20 mouse cellular contexts compared by ENCODE assay signal in the genomic region with DNA sequence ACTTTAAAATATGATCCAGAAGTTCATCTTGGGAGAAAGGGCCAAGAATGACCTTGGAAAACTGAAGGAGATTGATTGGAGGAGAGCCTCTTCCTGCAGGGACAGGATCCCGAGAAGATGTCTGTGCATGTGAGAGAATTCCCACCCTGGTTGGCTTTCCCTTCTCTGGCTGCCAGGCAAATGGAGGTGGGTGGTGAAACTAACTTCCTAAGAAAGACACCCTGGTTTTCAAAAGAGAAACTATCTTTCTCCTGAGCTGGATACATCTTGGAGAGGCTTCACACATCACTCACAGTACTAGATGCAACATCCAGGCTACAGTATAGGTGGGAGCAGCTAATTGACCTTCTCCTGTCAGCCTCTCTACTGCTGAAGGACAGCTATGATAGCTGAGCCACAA. TPM values are rescaled to one million over a fixed set of nuclear protein-coding genes. Genes with fewer than 3 reads are reported as not detected.
"Had no signal": no experiment of that assay in that cellular context is flagged by ENCODE, and none has a peak within 500 bp of the region (broad histone marks: within the 10 kb centered on the region; RNA-seq: fewer than 3 reads in every experiment).

No protein-coding gene starts in this region.

- H3K9ac ChIP-seq: neural tube, embryonic 12.5 days; neural tube, embryonic 13.5 days; neural tube, embryonic 15.5 days; stomach, embryonic 15.5 days had no signal

- H3K4me3 ChIP-seq: neural tube, embryonic 12.5 days; neural tube, embryonic 13.5 days; neural tube, embryonic 15.5 days; stomach, embryonic 15.5 days had no signal

- H3K36me3 ChIP-seq: neural tube, embryonic 12.5 days; neural tube, embryonic 13.5 days; neural tube, embryonic 15.5 days; stomach, embryonic 15.5 days had no signal

- DNase-seq: retina, postnatal 1 day; right cerebral cortex, adult 18-20 months; right cerebral cortex, postnatal 14 days; right cerebral cortex, postnatal 25 days; right cerebral cortex, postnatal 4 days; spleen, adult 18-20 months; thymus, adult 18-20 months; thymus, adult 2 months; thymus, postnatal 14 days; thymus, postnatal 25 days; thymus, postnatal 36 days; thymus, postnatal 4 days had no signal

- H3K27ac ChIP-seq: neural tube, embryonic 12.5 days; neural tube, embryonic 13.5 days; neural tube, embryonic 15.5 days; stomach, embryonic 15.5 days; stomach, postnatal 0 days had no signal

- H3K4me2 ChIP-seq: neural tube, embryonic 12.5 days; neural tube, embryonic 13.5 days; neural tube, embryonic 15.5 days; stomach, embryonic 15.5 days had no signal

- H3K9me3 ChIP-seq: neural tube, embryonic 12.5 days; neural tube, embryonic 13.5 days; neural tube, embryonic 15.5 days; stomach, embryonic 15.5 days had no signal

RNA-seq across cellular contexts. Expression of gene Slc6a19, which starts 26.2 kb away (rescaled TPM):
- polyA plus RNA-seq: stomach, embryonic 14.5 days had no signal

RNA-seq across cellular contexts. Expression of gene Slc6a18, which starts 53.1 kb away (rescaled TPM):
- polyA plus RNA-seq: neural tube, embryonic 12.5 days; neural tube, embryonic 13.5 days; neural tube, embryonic 14.5 days; neural tube, embryonic 15.5 days; stomach, embryonic 14.5 days; stomach, embryonic 15.5 days; stomach, embryonic 16.5 days; stomach, postnatal 0 days had no signal
